Mouse (Mus musculus) small intestine, adult 2 months (tissue): Measurements from ENCODE around the gene Large1.

Experiments used
- CTCF ChIP-seq: fragments of 200-500 bp; IDR thresholded peaks from 2 replicates; pipeline ENCODE4 v1.5.1; 2012; ENCODE audit warnings: low read depth, mild to moderate bottlenecking, control low read depth, inconsistent platforms, low read length, moderate library complexity, mixed read lengths; ENCODE audit not compliant: insufficient replicate concordance, insufficient read length; ENCODE audit errors: extremely low read depth
- POLR2A ChIP-seq: fragments of 200-500 bp; IDR thresholded peaks from 2 replicates; pipeline ENCODE4 v1.6.1; 2012; ENCODE audit warnings: low read depth, mild to moderate bottlenecking, control low read depth, inconsistent platforms, low read length, moderate library complexity

- no peak for TF ChIP-seq CTCF
- TF ChIP-seq POLR2A: no peak
Observed at GRCm38 (mm10) chr8:73226841-73227240, 126.5 kb downstream of the Large1 start.
